Mouse (Mus musculus): ENCODE measurements around the gene Dync2h1.
"Not testable (repeated sequence)": the region's sequence is repeated elsewhere in the genome, so short reads cannot be mapped to it uniquely, and the experiment has no call there.

Gene Dync2h1

GRCm38 (mm10) chr9:7184172-7184896 lies at the start of gene Dync2h1, which contains the start of gene Dcun1d5:
Gene Dync2h1, minus strand, starts transcription at chr9:7184446.
Gene Dcun1d5, plus strand, starts transcription at chr9:7184520.
- DNase-seq, result peak; percentile 92

GRCm38 (mm10) chr9:7221460-7221859 lies 37.2 kb upstream of the Dync2h1 start:
- no peak for DNase-seq

DNA sequence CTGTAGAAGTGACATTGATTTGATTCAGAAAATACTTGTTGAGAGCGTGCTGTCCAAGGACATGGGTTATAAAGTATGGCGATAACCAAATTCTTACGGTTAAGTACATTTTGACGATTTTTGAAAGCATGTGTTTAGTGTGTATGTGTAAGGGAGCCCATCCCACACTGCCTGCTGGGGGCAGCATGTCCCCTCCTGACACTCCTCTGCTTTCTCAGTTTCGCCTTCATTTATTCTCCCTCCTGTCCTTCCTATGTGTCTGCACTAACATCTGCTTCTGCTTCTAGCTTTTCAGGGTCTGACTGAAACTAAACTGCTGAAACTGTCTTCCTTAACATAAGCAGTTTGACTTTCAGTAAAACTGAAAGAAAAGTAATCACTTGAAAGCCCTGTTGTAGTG lies 36.8 kb upstream of the Dync2h1 start:
- DNase-seq, result peak; percentile 38

GRCm38 (mm10) chr9:7216240-7216639 lies 32.0 kb upstream of the Dync2h1 start:
- DNase-seq, result peak; percentile 31

GRCm38 (mm10) chr9:7190694-7191093 lies 6.4 kb upstream of the Dync2h1 start:
- not testable (repeated sequence) for DNase-seq

DNA sequence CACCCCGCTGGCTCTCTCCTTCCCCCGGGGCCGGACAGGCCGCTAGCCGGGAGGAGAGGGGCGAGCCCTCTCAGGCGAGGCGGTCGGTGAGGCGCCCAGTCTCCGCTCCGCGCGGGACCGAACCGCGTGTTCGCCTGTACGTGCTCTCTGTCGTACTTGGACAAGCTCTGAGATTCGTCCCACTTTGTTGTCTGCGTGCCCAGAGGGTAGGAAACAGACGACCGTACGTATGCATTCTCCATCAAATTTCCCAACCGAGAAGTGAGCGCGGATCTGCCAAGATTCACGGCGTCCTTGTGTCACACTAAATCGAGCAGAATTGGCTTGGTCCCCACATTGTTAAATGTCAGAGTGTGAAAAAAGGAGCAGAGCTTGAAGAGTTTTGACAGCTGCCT lies 648 bp upstream of the Dync2h1 start:
- DNase-seq, result no peak

- peak; percentile 91 for DNase-seq
Observed at GRCm38 (mm10) chr9:7176618-7177610, 7.3 kb downstream of the Dync2h1 start.

DNA sequence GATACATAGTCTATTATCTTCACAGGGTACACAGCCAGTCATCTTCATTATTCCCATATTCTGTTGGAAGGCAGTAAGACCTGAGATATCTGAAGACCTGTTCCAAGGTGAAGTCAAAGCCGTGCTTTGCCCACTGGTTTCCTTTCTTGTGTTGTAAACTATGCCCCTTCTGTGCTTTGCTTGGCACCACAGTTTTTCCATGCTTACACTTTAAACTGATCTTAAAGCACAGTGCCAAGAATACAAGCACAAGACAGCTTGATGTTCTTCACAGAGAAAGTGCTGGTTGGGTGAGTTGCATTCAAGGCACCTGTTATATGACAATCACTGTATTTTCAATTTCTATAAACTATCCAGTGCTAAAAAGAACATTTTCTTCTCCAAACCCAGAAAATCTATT lies 10.5 kb downstream of the Dync2h1 start:
- DNase-seq, result no peak

- no peak for DNase-seq
Observed at GRCm38 (mm10) chr9:7167339-7167998, 16.8 kb downstream of the Dync2h1 start.

GRCm38 (mm10) chr9:7160688-7161087 lies 23.6 kb downstream of the Dync2h1 start:
- DNase-seq, result no peak

DNA sequence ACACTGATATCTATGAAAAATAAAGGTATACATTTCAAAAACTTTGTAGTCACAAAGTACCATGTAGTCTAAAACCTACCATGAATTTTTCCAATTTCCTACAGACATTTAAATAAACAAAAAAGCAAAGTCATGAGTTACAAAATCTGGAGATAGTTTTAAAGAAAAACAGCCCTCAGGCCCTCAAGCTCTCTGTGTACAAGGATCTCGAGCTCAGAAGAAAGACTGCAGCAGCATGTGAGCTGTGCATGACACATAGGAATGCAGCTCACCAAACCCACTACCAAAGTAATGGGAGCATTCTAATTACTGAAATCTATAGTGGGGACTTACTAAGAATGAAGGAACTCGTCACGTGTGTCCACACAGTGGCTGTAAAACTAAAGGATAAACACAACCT lies 24.5 kb downstream of the Dync2h1 start:
- DNase-seq, result no peak

GRCm38 (mm10) chr9:7158605-7159004 lies 25.6 kb downstream of the Dync2h1 start:
- DNase-seq, result no peak

- DNase-seq, result no peak
Observed at GRCm38 (mm10) chr9:7154391-7154790, 29.9 kb downstream of the Dync2h1 start.

- no peak for DNase-seq
Observed at GRCm38 (mm10) chr9:7122863-7123262, 61.4 kb downstream of the Dync2h1 start.

- DNase-seq, result no peak
Observed at GRCm38 (mm10) chr9:7110166-7110565, 74.1 kb downstream of the Dync2h1 start.

- DNase-seq, result no peak
Observed at GRCm38 (mm10) chr9:7101361-7101760, 82.9 kb downstream of the Dync2h1 start.

DNA sequence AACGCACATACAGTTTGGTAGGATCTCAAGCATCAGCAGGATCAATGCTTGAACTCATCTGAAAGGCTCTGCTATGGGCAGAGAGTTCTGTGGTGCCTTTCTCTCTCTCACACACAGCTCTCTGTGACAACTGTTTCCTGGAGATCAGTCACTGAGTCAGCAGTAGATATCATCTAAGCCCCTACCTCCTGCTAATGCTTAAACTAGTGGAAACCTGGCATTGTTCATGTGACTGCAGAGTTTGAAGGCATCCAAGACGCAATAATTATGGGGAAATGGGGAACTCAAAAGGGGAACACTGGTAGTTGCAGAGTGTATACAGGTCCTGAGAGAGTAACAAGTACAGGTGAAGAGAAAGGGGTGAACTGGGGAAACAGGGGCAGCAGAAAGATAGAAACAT lies 109.6 kb downstream of the Dync2h1 start:
- no peak for DNase-seq

GRCm38 (mm10) chr9:7070846-7071245 lies 113.4 kb downstream of the Dync2h1 start:
- no peak for DNase-seq

DNA sequence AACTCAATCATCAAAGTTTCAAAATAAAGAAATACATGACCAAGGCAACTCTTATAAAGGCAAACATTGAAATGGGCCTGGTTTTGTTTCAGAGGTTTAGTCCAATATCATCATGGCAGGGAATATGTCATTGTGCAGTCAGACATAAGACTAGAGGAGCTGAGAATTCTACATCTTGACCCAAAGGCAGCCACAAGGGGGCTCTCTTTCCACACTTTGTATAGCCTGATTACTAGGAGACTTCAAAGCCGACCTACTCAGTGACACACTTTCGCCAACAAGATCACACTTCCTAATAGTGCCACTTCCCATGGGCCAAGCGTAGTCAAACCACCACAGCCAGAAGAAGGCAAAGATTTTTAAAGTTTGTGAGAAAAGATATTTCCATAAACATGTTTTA lies 133.7 kb downstream of the Dync2h1 start:
- peak; percentile 67 for DNase-seq

GRCm38 (mm10) chr9:7042635-7043273 lies 141.5 kb downstream of the Dync2h1 start:
- DNase-seq, result no peak

GRCm38 (mm10) chr9:7041231-7041630 lies 143.0 kb downstream of the Dync2h1 start:
- DNase-seq, result no peak

DNA sequence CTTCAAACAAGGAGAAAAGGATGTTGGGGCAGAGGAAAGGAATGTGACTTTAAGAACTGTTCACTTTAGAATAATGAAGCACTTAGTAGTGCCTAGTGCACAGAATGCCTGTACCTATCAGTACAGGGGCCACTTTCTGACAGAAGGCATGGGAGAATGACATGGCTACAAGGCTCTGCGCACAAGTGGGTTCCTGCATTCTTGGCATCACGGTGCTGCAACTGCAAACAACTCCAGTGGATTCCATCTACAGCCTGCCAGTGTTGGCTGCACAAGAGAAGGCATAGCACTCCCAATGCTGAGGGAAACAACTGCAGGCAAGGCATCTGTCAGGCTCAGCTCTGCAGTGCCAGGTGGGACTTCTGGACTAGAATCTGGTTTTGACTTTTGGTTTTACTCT lies 151.7 kb downstream of the Dync2h1 start:
- DNase-seq, result no peak

GRCm38 (mm10) chr9:7015600-7015999 lies 168.6 kb downstream of the Dync2h1 start:
- DNase-seq, result no peak

All from thymus, postnatal 4 days (tissue).